Mouse (Mus musculus) heart, embryonic 16.5 days (tissue): Measurements from ENCODE around the gene Fmnl1. TPM values are rescaled to one million over a fixed set of nuclear protein-coding genes. Genes with fewer than 3 reads are reported as not detected.
A peak's percentile ranks its signal among the peaks of the same experiment; 100 is the strongest.

Experiments used
- ATAC-seq: fragments of 200-750 bp; cut with Nextera tagmentation; replicated peaks from 2 replicates; pipeline ENCODE4 v1.8.0; 2017; ENCODE audit warnings: moderate number of reproducible peaks; ENCODE audit not compliant: insufficient read depth, low FRiP score; ENCODE audit errors: extremely low read depth
- H3K27ac ChIP-seq: fragments of 300-500 bp; sonication (generic); 2 replicates; pipeline ENCODE4 v1.5.1; 2014; ENCODE audit warnings: mild to moderate bottlenecking, low read length, control low read depth, moderate library complexity
- H3K27me3 ChIP-seq: fragments of 300-500 bp; sonication (generic); 2 replicates; pipeline ENCODE4 v1.6.1; 2014; ENCODE audit warnings: low read length, mixed read lengths; ENCODE audit not compliant: control insufficient read depth, insufficient read depth
- H3K36me3 ChIP-seq: fragments of 300-500 bp; sonication (generic); 2 replicates; pipeline ENCODE4 v1.6.1; 2014; ENCODE audit not compliant: control insufficient read depth, insufficient read depth
- H3K4me1 ChIP-seq: fragments of 300-500 bp; sonication (generic); 2 replicates; pipeline ENCODE4 v1.6.1; 2014; ENCODE audit warnings: low read length, mixed read lengths; ENCODE audit not compliant: control insufficient read depth, insufficient read depth
- H3K4me2 ChIP-seq: fragments of 300-500 bp; sonication (generic); 2 replicates; pipeline ENCODE4 v1.6.1; 2014; ENCODE audit warnings: low read depth, mild to moderate bottlenecking, control low read depth, low read length
- H3K4me3 ChIP-seq: fragments of 300-500 bp; sonication (generic); 2 replicates; pipeline ENCODE4 v1.5.1; 2014; ENCODE audit warnings: mild to moderate bottlenecking, control low read depth, low read length
- H3K9ac ChIP-seq: fragments of 300-500 bp; sonication (generic); 2 replicates; pipeline ENCODE4 v1.6.1; 2014; ENCODE audit warnings: low read length, control low read depth
- H3K9me3 ChIP-seq: fragments of 300-500 bp; sonication (generic); replicated peaks from 2 replicates; pipeline ENCODE4 v1.6.1; 2016; ENCODE audit warnings: low read length; ENCODE audit not compliant: control insufficient read depth
- WGBS: fragments of 180-500 bp; shearing (Covaris S2); extraction: QIAGEN DNeasy Blood & Tissue Kit; methylation state at CpG from one replicate; pipeline ENCODE4 v1.1.7; 2014; 5-methylcytosine and 5-hydroxymethylcytosine counted together
- polyA plus RNA-seq: library from polyadenylated mRNA; unstranded; fragments of >200 nt; fragmentation: Nextera tagmentation; extraction: Ambion mirVana; gene quantifications from 2 replicates; pipeline ENCODE4 v1.2.1, GENCODE M21; 2015

The Fmnl1 gene
- polyA plus RNA-seq, 1 experiment from 2014 or later, result 7.6 TPM

GRCm38 (mm10) chr11:103206203-103206602 lies 35.3 kb downstream of the Fmnl1 start:
- no peak overlapping the region for H3K4me3 ChIP-seq
- no peak overlapping the region for H3K4me2 ChIP-seq
- no peak for ATAC-seq
- peaks cover 6% of the 10 kb centered on the region; the same call in 1 of the 2 replicates for H3K4me1 ChIP-seq
- 85% methylated on average over 6 of the region's 6 CpGs for WGBS
- no peak overlapping the region for H3K9ac ChIP-seq
- H3K27ac ChIP-seq, result no peak overlapping the region
- H3K9me3 ChIP-seq, result no peaks in the 10 kb centered on the region
- no peaks in the 10 kb centered on the region for H3K27me3 ChIP-seq
- no peaks in the 10 kb centered on the region for H3K36me3 ChIP-seq

- no peak within 1 kb of the TSS for H3K27ac ChIP-seq
These were observed 37.6 kb downstream of the Fmnl1 start, which contains the start of gene 1700023F06Rik for GRCm38 (mm10) chr11:103208458-103208857. Gene 1700023F06Rik, minus strand, starts transcription at chr11:103208558.

GRCm38 (mm10) chr11:103210291-103210690 lies 39.4 kb downstream of the Fmnl1 start:
- H3K9ac ChIP-seq, result no peak overlapping the region
- 55% methylated on average over 8 of the region's 8 CpGs for WGBS
- H3K4me3 ChIP-seq, result no peak overlapping the region
- H3K27ac ChIP-seq, result no peak overlapping the region
- H3K9me3 ChIP-seq, result peaks cover 2% of the 10 kb centered on the region; the same call in 1 of the 2 replicates
- no peaks in the 10 kb centered on the region for H3K27me3 ChIP-seq
- H3K4me2 ChIP-seq, result no peak overlapping the region
- H3K4me1 ChIP-seq, result no peaks in the 10 kb centered on the region
- ATAC-seq, result no peak
- H3K36me3 ChIP-seq, result no peaks in the 10 kb centered on the region

More at GRCm38 (mm10) chr11:103208458-103208857, 37.6 kb downstream of the Fmnl1 start, which contains the start of gene 1700023F06Rik:
- no peak for ATAC-seq
- H3K9ac ChIP-seq, result no peak within 1 kb of the TSS
- 87% methylated on average over 3 of the region's 3 CpGs for WGBS
- H3K4me1 ChIP-seq, result no peaks in the 10 kb centered on the region
- no peaks in the 10 kb centered on the region for H3K27me3 ChIP-seq
- no peaks in the 10 kb centered on the region for H3K36me3 ChIP-seq
- no peak within 1 kb of the TSS for H3K4me2 ChIP-seq
- H3K9me3 ChIP-seq, result no peaks in the 10 kb centered on the region
- H3K4me3 ChIP-seq, result no peak within 1 kb of the TSS

DNA sequence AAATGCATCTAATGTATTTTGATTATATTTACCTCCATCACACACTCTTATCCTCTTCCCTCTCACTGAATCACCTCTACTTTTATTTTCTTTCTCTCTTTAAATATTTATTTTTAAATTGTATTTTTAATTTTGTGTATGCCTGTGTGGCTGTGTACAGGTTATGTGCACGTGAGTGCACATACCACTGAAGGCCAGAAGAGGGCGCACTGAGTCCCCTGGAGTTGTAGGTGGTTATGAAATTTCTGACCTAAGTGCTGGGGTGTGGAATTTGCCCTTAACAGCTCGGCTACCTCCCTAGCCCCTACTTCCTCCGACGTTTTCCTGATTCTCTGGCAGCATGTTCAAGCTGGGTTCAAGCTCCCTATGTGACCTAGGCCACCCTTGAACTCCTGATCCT lies 42.8 kb downstream of the Fmnl1 start:
- no peak for ATAC-seq

GRCm38 (mm10) chr11:103215355-103215754 lies 44.4 kb downstream of the Fmnl1 start:
- Histone ChIP-seq H3K27ac (no peak overlapping the region), H3K9ac (no peak overlapping the region), H3K4me1 (peaks cover 4% of the 10 kb centered on the region; the same call in 1 of the 2 replicates), H3K36me3 (peaks cover 4% of the 10 kb centered on the region; the same call in 1 of the 2 replicates), H3K9me3 (peaks cover 2% of the 10 kb centered on the region; the same call in 1 of the 2 replicates), H3K4me2 (no peak overlapping the region), H3K4me3 (no peak overlapping the region), H3K27me3 (peaks cover 2% of the 10 kb centered on the region; the same call in 1 of the 2 replicates)
- WGBS, result 72% methylated on average over 1 of the region's 1 CpGs
- no peak for ATAC-seq

More for the DNA sequence above, 42.8 kb downstream of the Fmnl1 start:
- H3K4me2 ChIP-seq, result no peak overlapping the region
- WGBS, result 78% methylated on average over 5 of the region's 5 CpGs
- no peak overlapping the region for H3K4me3 ChIP-seq
- H3K4me1 ChIP-seq, result peaks cover 4% of the 10 kb centered on the region; the same call in 1 of the 2 replicates
- H3K36me3 ChIP-seq, result no peaks in the 10 kb centered on the region
- H3K9ac ChIP-seq, result no peak overlapping the region
- no peak overlapping the region for H3K27ac ChIP-seq
- peaks cover 2% of the 10 kb centered on the region; the same call in 1 of the 2 replicates for H3K9me3 ChIP-seq
- H3K27me3 ChIP-seq, result no peaks in the 10 kb centered on the region

DNA sequence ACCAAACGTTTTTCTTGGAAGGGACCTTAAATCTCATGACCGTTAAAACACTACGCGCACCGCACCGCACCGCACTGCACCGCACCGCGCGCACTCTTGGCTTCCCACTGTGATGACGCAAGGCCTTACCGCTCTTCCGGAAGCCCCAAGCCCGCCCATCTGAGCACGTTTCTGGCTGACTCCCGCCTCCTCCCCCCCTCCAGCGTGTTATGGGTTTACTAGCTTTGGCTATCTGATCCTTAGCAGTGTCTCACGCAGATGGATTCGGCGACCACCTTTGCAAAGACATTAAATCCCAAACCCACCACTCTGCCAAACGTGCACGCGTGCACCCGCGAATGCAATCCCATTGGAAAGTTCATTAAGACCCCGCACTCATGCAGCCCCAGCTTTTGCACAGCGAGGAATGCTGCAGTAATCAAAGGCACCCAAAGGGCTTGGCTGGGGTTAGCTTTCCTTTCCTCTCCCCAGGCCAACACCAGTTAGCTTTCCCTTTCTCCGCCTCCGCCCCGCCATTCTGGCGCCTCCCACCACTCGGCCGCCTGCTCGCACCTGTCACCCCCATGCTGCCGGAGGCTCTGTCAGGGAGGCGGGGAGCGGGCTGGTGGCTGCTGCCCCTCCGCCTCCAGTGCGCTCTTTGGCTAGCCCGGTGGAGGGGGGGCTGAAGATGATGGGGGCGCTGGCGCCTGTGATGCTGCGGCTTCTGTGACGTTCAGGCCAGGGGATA lies 47.0 kb downstream of the Fmnl1 start, which contains the start of gene Spata32:
Gene Spata32, minus strand, starts transcription at position 643 of the 727 bp plus-strand sequence.
- H3K9me3 ChIP-seq, result peaks cover 2% of the 10 kb centered on the region; the same call in 1 of the 2 replicates
- H3K9ac ChIP-seq, result peak within 1 kb of the TSS; percentile 74
- under 1% methylated on average over 45 of the region's 45 CpGs for WGBS
- ATAC-seq, result peak; percentile 74
- H3K27me3 ChIP-seq, result peaks cover 2% of the 10 kb centered on the region; the same call in 1 of the 2 replicates
- H3K4me1 ChIP-seq, result peaks cover 4% of the 10 kb centered on the region; the same call in 1 of the 2 replicates
- H3K36me3 ChIP-seq, result peaks cover 13% of the 10 kb centered on the region; the same call in 1 of the 2 replicates
- H3K4me2 ChIP-seq, result peak within 1 kb of the TSS; percentile 98
- H3K4me3 ChIP-seq, result peak within 1 kb of the TSS; percentile 64
- peak within 1 kb of the TSS; percentile 44 for H3K27ac ChIP-seq

- Histone ChIP-seq H3K4me3 (peak overlapping the region; percentile 64), H3K36me3 (peaks cover 14% of the 10 kb centered on the region; the same call in 1 of the 2 replicates), H3K9me3 (peaks cover 2% of the 10 kb centered on the region; the same call in 1 of the 2 replicates), H3K4me2 (peak overlapping the region; percentile 98), H3K9ac (peak overlapping the region; percentile 74), H3K27ac (no peak overlapping the region), H3K4me1 (peaks cover 4% of the 10 kb centered on the region; the same call in 1 of the 2 replicates), H3K27me3 (peaks cover 2% of the 10 kb centered on the region; the same call in 1 of the 2 replicates)
- 23% methylated on average over 6 of the region's 6 CpGs for WGBS
- ATAC-seq, result no peak
These were observed 47.6 kb downstream of the Fmnl1 start for GRCm38 (mm10) chr11:103218517-103218901.

GRCm38 (mm10) chr11:103219259-103219658 lies 48.4 kb downstream of the Fmnl1 start:
- no peaks in the 10 kb centered on the region for H3K9me3 ChIP-seq
- peaks cover 4% of the 10 kb centered on the region; the same call in 1 of the 2 replicates for H3K4me1 ChIP-seq
- ATAC-seq, result no peak
- H3K27ac ChIP-seq, result no peak overlapping the region
- no peak overlapping the region for H3K9ac ChIP-seq
- H3K36me3 ChIP-seq, result peaks cover 15% of the 10 kb centered on the region; the same call in 1 of the 2 replicates
- 88% methylated on average over 5 of the region's 5 CpGs for WGBS
- H3K4me3 ChIP-seq, result no peak overlapping the region
- H3K4me2 ChIP-seq, result no peak overlapping the region
- H3K27me3 ChIP-seq, result peaks cover 2% of the 10 kb centered on the region; the same call in 1 of the 2 replicates

GRCm38 (mm10) chr11:103219995-103220394 lies 49.1 kb downstream of the Fmnl1 start:
- Histone ChIP-seq H3K9me3 (no peaks in the 10 kb centered on the region), H3K9ac (no peak overlapping the region), H3K27ac (no peak overlapping the region), H3K27me3 (peaks cover 2% of the 10 kb centered on the region; the same call in 1 of the 2 replicates), H3K4me1 (peaks cover 4% of the 10 kb centered on the region; the same call in 1 of the 2 replicates), H3K36me3 (peaks cover 19% of the 10 kb centered on the region; the same call in 1 of the 2 replicates), H3K4me3 (no peak overlapping the region), H3K4me2 (no peak overlapping the region)
- no peak for ATAC-seq
- WGBS, result 71% methylated on average over 4 of the region's 4 CpGs
